In the genomic region with DNA sequence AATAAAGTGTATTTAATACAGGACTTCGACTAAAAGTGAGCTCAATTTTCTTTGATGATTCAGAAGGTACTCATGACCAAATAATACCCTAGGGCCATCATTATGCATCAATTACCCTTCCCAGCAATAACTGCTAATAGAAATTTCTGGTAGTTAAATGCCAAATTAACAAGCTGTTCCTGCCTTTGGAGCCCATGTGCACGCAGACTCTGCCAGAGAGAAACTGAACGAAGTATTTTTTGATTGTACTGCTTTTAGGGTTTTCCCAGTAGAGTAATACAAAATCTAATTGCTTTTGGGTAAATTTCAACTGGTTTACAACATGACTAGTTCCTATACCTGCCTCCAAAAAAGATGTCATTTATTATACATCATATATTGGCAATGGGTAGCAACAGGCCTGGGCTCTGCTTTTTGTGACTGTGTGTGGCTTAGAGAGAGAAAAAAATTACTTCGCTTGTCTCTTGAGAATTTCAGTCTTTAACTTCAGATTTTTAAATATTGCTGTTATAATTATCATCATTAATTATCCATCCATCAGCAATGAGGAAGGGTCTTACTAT, we compare ENCODE assay signal across 18 mouse cellular contexts.
DNase-seq lines count a peak whose midpoint lies in the region; ATAC-seq lines count a peak whose summit lies in the region.
"Had no signal": no experiment of that assay in that cellular context is flagged by ENCODE, and none has a peak within 500 bp of the region (broad histone marks: within the 10 kb centered on the region; RNA-seq: fewer than 3 reads in every experiment).

No protein-coding gene starts in this region.

- WGBS in hindbrain, embryonic 16.5 days = 73% methylated on average over 4 of the region's 4 CpGs
- 81% methylated on average over 4 of the region's 4 CpGs for WGBS in hindbrain, embryonic 12.5 days
- WGBS in neural tube, embryonic 13.5 days = 52% methylated on average over 4 of the region's 4 CpGs

- H3K4me2 ChIP-seq in hindbrain, embryonic 16.5 days (ENCODE audit: low read length) = no peak overlapping the region
- no peak overlapping the region for H3K4me2 ChIP-seq in hindbrain, embryonic 12.5 days (replicated peaks)
- H3K4me2 ChIP-seq in neural tube, embryonic 13.5 days = no peak overlapping the region
- H3K4me2 ChIP-seq: embryonic facial prominence, embryonic 15.5 days; midbrain, embryonic 15.5 days had no signal

- peak; percentile 42; the same call in 1 of the 2 replicates for ATAC-seq in hindbrain, embryonic 16.5 days
- no peak for ATAC-seq in hindbrain, embryonic 12.5 days (ENCODE audit: low FRiP score)
- ATAC-seq in neural tube, embryonic 13.5 days (ENCODE audit: low read depth) = peak; percentile 93
- ATAC-seq: liver, postnatal 0 days; midbrain, embryonic 15.5 days had no signal

- DNase-seq in Muller cell, postnatal 12 days (ENCODE audit: inconsistent ontology term) = peak; percentile 35
- DNase-seq in brain, adult 2 months (ENCODE audit: low read depth, low spot score) = peak; percentile 12
- no peak for DNase-seq in kidney, adult 11 months
- DNase-seq in thymus, postnatal 0 days (ENCODE audit: low spot score) = no peak
- DNase-seq: adrenal gland, adult 2 months; gastrocnemius, postnatal 14 days; heart, adult 18-20 months; heart, postnatal 36 days; kidney, adult 9 months; kidney, postnatal 25 days; liver, postnatal 0 days; lung, postnatal 14 days; right cerebral cortex, postnatal 14 days had no signal

- no peak overlapping the region for H3K27ac ChIP-seq in hindbrain, embryonic 16.5 days (ENCODE audit: low read depth, low read length)
- H3K27ac ChIP-seq in hindbrain, embryonic 12.5 days = no peak overlapping the region
- no peak overlapping the region for H3K27ac ChIP-seq in neural tube, embryonic 13.5 days (replicated peaks)
- H3K27ac ChIP-seq: embryonic facial prominence, embryonic 15.5 days; midbrain, embryonic 15.5 days had no signal

- H3K27me3 ChIP-seq in hindbrain, embryonic 16.5 days (replicated peaks; ENCODE audit: control insufficient read depth, insufficient read depth, low read length) = no peaks in the 10 kb centered on the region
- H3K27me3 ChIP-seq in hindbrain, embryonic 12.5 days = no peaks in the 10 kb centered on the region
- no peaks in the 10 kb centered on the region for H3K27me3 ChIP-seq in neural tube, embryonic 13.5 days
- H3K27me3 ChIP-seq: embryonic facial prominence, embryonic 15.5 days; midbrain, embryonic 15.5 days had no signal

- H3K4me3 ChIP-seq in hindbrain, embryonic 16.5 days (ENCODE audit: low read length) = no peak overlapping the region
- no peak overlapping the region for H3K4me3 ChIP-seq in hindbrain, embryonic 12.5 days
- no peak overlapping the region for H3K4me3 ChIP-seq in neural tube, embryonic 13.5 days
- H3K4me3 ChIP-seq: embryonic facial prominence, embryonic 15.5 days; midbrain, embryonic 15.5 days had no signal

- no peaks in the 10 kb centered on the region for H3K4me1 ChIP-seq in hindbrain, embryonic 16.5 days (ENCODE audit: control insufficient read depth, insufficient read depth, low read depth, low read length)
- H3K4me1 ChIP-seq in hindbrain, embryonic 12.5 days = no peaks in the 10 kb centered on the region
- no peaks in the 10 kb centered on the region for H3K4me1 ChIP-seq in neural tube, embryonic 13.5 days (replicated peaks)
- H3K4me1 ChIP-seq: embryonic facial prominence, embryonic 15.5 days; midbrain, embryonic 15.5 days had no signal

- H3K9me3 ChIP-seq in hindbrain, embryonic 16.5 days (ENCODE audit: control insufficient read depth, low read length) = no peaks in the 10 kb centered on the region
- no peaks in the 10 kb centered on the region for H3K9me3 ChIP-seq in hindbrain, embryonic 12.5 days (replicated peaks)
- no peaks in the 10 kb centered on the region for H3K9me3 ChIP-seq in neural tube, embryonic 13.5 days
- H3K9me3 ChIP-seq: embryonic facial prominence, embryonic 15.5 days; midbrain, embryonic 15.5 days had no signal

- no peaks in the 10 kb centered on the region for H3K36me3 ChIP-seq in hindbrain, embryonic 16.5 days (ENCODE audit: control insufficient read depth, insufficient read depth, low read length)
- H3K36me3 ChIP-seq in hindbrain, embryonic 12.5 days = no peaks in the 10 kb centered on the region
- no peaks in the 10 kb centered on the region for H3K36me3 ChIP-seq in neural tube, embryonic 13.5 days
- H3K36me3 ChIP-seq: embryonic facial prominence, embryonic 15.5 days; midbrain, embryonic 15.5 days had no signal

- H3K9ac ChIP-seq in hindbrain, embryonic 16.5 days (ENCODE audit: low read depth, low read length) = no peak overlapping the region
- H3K9ac ChIP-seq in hindbrain, embryonic 12.5 days = no peak overlapping the region
- no peak overlapping the region for H3K9ac ChIP-seq in neural tube, embryonic 13.5 days
- H3K9ac ChIP-seq: embryonic facial prominence, embryonic 15.5 days; liver, postnatal 0 days; midbrain, embryonic 15.5 days had no signal

Comparison
In these comparisons a context has a peak if more than half of its experiments do, and no peak if none do; other contexts are left out.
1. DNase-seq: peak in Muller cell, postnatal 12 days (single experiment) and brain, adult 2 months (single experiment); none in kidney, adult 11 months (single experiment) and thymus, postnatal 0 days (single experiment).